Mouse (Mus musculus) midbrain, embryonic 13.5 days (tissue): ENCODE data around the gene Mgat4b. TPM values are rescaled to one million over a fixed set of nuclear protein-coding genes. Genes with fewer than 3 reads are reported as not detected.

Experiments
- ATAC-seq: fragments of 200-750 bp; cut with Nextera tagmentation; 2 replicates; pipeline ENCODE4 v1.8.0; 2017; ENCODE audit warnings: mild to moderate bottlenecking, moderate TSS enrichment, moderate library complexity
- H3K27ac ChIP-seq: fragments of 300-500 bp; sonication (generic); 2 replicates; pipeline ENCODE4 v1.5.1; 2015; ENCODE audit warnings: inconsistent platforms, mild to moderate bottlenecking, moderate library complexity
- H3K27me3 ChIP-seq: fragments of 300-500 bp; sonication (generic); 2 replicates; pipeline ENCODE4 v1.6.1; 2015; ENCODE audit warnings: mild to moderate bottlenecking, inconsistent platforms
- H3K36me3 ChIP-seq: fragments of 300-500 bp; sonication (generic); 2 replicates; pipeline ENCODE4 v1.6.1; 2015; ENCODE audit warnings: mild to moderate bottlenecking, inconsistent platforms
- H3K4me1 ChIP-seq: fragments of 300-500 bp; sonication (generic); replicated peaks from 2 replicates; pipeline ENCODE4 v1.6.1; 2015; ENCODE audit warnings: inconsistent platforms
- H3K4me2 ChIP-seq: fragments of 300-500 bp; sonication (generic); replicated peaks from 2 replicates; pipeline ENCODE4 v1.6.1; 2015; ENCODE audit warnings: moderate library complexity, mild to moderate bottlenecking, inconsistent platforms
- H3K4me3 ChIP-seq: fragments of 300-500 bp; sonication (generic); replicated peaks from 2 replicates; pipeline ENCODE4 v1.5.1; 2015; ENCODE audit warnings: mild to moderate bottlenecking, inconsistent platforms
- H3K9ac ChIP-seq: fragments of 300-500 bp; sonication (generic); replicated peaks from 2 replicates; pipeline ENCODE4 v1.6.1; 2015; ENCODE audit warnings: mild to moderate bottlenecking, inconsistent platforms
- H3K9me3 ChIP-seq: fragments of 300-500 bp; sonication (generic); 2 replicates; pipeline ENCODE4 v1.6.1; 2016; ENCODE audit warnings: mild to moderate bottlenecking, inconsistent platforms
- WGBS: fragments of 180-500 bp; shearing (Covaris S2); methylation state at CpG from one replicate; pipeline ENCODE4 v1.1.7; 2015; 5-methylcytosine and 5-hydroxymethylcytosine counted together
- polyA plus RNA-seq: library from polyadenylated mRNA; unstranded; fragments of >200 nt; fragmentation: Nextera tagmentation; extraction: Ambion mirVana; gene quantifications from 2 replicates; pipeline ENCODE4 v1.2.1, GENCODE M21; 2015

Gene Mgat4b
- polyA plus RNA-seq, 1 experiment from 2014 or later = 30.1 TPM

DNA sequence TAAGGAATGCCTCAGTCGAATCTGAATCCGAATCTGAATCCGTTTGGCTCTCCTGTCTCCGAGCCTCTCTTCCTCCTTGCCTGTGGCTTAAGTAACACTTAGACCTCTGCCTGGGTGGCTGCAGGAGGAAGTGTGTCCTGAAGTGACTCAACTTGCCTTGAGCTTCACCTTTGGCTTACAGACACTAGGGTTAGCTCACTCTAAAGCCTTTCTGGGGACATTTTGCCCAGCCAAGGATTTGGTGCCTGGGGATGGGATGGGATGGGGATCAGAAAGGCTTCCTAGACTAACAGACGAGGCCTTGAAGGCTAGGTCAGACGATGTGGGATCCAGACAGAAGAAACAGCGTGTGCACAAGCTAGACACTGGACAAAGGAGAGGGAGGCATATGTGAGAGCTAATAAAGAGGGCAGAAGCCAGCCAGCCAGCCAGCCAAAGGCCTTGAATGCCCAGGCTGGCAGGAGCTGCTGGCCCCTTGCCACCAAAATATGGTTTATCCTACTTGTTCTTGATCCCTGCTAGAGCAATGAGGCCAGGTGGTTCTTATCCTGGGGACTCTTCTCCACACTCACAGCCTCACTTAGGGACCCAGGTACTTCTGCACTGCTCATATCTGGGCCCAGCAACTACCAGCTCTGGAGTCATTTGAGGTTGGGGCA lies 18.7 kb downstream of the Mgat4b start:
- ATAC-seq = no peak
- Histone ChIP-seq H3K9me3 (no peaks in the 10 kb centered on the region), H3K36me3 (peaks cover 34% of the 10 kb centered on the region), H3K9ac (peak overlapping the region; percentile 34), H3K4me1 (peaks cover 40% of the 10 kb centered on the region), H3K27me3 (peaks cover 13% of the 10 kb centered on the region; the same call in 1 of the 2 replicates), H3K4me2 (no peak overlapping the region), H3K27ac (no peak overlapping the region), H3K4me3 (no peak overlapping the region)
- 38% methylated on average over 7 of the region's 7 CpGs for WGBS

DNA sequence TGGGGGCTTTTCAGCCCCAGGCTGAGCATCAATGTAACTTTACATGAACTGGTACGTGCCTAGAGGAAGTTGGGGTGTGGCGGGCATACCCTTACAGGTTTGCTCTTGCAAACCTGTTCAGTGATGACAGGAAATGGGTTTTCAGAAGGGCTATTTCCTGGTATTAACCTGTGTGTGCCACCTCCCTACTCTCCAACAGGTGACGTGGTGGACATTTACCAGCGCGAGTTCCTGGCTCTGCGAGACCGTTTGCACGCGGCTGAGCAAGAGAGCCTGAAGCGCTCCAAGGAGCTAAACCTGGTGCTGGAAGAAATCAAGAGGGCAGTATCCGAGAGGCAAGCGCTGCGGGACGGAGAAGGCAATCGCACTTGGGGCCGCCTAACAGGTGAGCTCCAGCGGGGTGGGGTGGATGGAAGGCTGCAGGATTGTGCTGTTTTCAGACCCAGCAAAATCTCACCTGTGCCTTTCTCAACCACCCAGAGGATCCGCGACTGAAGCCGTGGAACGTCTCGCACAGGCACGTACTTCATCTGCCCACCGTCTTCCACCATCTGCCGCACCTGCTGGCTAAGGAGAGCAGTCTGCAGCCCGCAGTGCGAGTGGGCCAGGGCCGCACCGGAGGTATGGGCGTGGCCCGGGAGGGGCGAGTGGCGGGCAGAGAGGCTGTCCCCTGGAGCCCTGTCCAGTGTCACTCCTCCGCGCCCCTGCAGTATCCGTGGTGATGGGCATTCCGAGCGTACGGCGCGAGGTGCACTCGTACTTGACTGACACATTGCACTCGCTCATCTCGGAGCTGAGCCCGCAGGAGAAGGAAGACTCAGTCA lies 20.0 kb downstream of the Mgat4b start:
- H3K9ac ChIP-seq = 0 out of 2 replicates have a peak overlapping the region, but pooled peaks have one; percentile 32
- H3K4me3 ChIP-seq = peak overlapping the region; percentile 22; the same call in 1 of the 2 replicates
- peak; percentile 38 for ATAC-seq
- peak overlapping the region; percentile 42 for H3K4me2 ChIP-seq
- 19% methylated on average over 45 of the region's 45 CpGs for WGBS
- H3K27me3 ChIP-seq = peaks cover 24% of the 10 kb centered on the region
- H3K4me1 ChIP-seq = peaks cover 44% of the 10 kb centered on the region
- peaks cover 42% of the 10 kb centered on the region for H3K36me3 ChIP-seq
- H3K9me3 ChIP-seq = no peaks in the 10 kb centered on the region
- no peak overlapping the region for H3K27ac ChIP-seq

DNA sequence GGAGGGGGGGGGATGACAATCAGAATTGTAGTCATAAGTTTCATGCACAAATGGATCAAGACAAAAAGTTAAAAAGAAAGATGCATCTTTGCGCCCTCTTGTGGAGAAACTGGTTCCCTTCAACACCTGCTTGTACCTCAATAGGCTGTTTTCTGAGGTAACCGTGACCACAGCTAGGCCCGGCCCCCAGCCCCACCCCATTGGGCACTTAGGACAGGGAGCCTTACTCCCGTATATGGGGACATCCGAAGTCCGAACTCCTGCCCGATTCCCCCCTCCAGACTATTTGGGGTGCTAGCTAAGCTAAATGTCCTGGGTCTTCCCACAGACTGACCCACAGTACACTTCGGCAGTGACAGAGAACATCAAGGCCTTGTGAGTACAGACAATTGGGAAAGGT lies 20.7 kb downstream of the Mgat4b start:
- WGBS = 17% methylated on average over 8 of the region's 8 CpGs
- 0 out of 2 replicates have a peak overlapping the region, but pooled peaks have one; percentile 22 for H3K4me3 ChIP-seq
- no peaks in the 10 kb centered on the region for H3K9me3 ChIP-seq
- H3K36me3 ChIP-seq = peaks cover 42% of the 10 kb centered on the region
- H3K9ac ChIP-seq = 0 out of 2 replicates have a peak overlapping the region, but pooled peaks have one; percentile 32
- H3K27me3 ChIP-seq = peaks cover 27% of the 10 kb centered on the region
- no peak overlapping the region for H3K27ac ChIP-seq
- H3K4me1 ChIP-seq = peaks cover 44% of the 10 kb centered on the region
- H3K4me2 ChIP-seq = peak overlapping the region; percentile 42
- peak; percentile 34; the same call in 1 of the 2 replicates for ATAC-seq

DNA sequence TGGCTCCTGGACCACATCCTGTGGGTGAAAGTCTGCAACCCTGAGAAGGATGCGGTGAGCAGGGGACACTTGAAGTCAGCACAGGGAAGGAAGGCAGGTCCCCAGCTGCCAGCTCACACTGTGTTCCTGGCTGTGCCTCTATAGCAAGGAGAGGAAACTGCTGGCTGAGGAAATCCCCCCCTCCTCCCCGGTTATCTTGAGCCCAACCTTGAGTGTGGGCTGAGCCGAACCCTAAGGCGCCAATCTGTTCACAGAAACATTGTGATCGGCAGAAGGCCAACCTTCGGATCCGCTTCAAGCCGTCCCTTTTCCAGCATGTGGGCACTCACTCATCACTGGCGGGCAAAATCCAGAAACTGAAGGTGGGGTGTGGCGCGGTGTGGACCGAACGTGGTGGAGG lies 22.3 kb downstream of the Mgat4b start:
- H3K9me3 ChIP-seq = no peaks in the 10 kb centered on the region
- ATAC-seq = no peak
- peaks cover 42% of the 10 kb centered on the region for H3K4me1 ChIP-seq
- H3K36me3 ChIP-seq = peaks cover 42% of the 10 kb centered on the region
- H3K4me2 ChIP-seq = no peak overlapping the region
- no peak overlapping the region for H3K4me3 ChIP-seq
- 93% methylated on average over 13 of the region's 13 CpGs for WGBS
- H3K9ac ChIP-seq = no peak overlapping the region
- peaks cover 41% of the 10 kb centered on the region for H3K27me3 ChIP-seq
- no peak overlapping the region for H3K27ac ChIP-seq

DNA sequence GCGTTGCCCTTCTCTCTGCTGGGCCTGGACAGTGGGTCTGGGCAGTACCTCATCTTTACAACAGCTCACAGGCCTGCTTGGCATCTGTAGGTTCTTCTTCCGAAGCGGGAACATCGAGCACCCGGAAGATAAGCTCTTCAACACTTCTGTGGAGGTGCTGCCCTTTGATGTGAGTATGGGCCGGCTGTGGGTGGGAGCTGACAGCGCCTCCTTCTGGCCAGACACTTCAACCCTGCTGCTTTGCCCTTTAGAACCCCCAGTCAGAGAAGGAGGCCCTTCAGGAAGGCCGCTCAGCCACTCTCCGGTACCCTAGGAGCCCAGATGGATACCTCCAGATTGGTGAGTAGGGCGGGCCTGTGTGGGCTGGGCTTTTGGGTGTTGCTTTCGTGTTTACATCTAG lies 23.3 kb downstream of the Mgat4b start:
- no peak for ATAC-seq
- Histone ChIP-seq H3K9ac (no peak overlapping the region), H3K9me3 (no peaks in the 10 kb centered on the region), H3K27me3 (peaks cover 46% of the 10 kb centered on the region), H3K4me1 (peaks cover 34% of the 10 kb centered on the region), H3K4me2 (no peak overlapping the region), H3K36me3 (peaks cover 42% of the 10 kb centered on the region), H3K4me3 (no peak overlapping the region), H3K27ac (no peak overlapping the region)
- 88% methylated on average over 11 of the region's 11 CpGs for WGBS

DNA sequence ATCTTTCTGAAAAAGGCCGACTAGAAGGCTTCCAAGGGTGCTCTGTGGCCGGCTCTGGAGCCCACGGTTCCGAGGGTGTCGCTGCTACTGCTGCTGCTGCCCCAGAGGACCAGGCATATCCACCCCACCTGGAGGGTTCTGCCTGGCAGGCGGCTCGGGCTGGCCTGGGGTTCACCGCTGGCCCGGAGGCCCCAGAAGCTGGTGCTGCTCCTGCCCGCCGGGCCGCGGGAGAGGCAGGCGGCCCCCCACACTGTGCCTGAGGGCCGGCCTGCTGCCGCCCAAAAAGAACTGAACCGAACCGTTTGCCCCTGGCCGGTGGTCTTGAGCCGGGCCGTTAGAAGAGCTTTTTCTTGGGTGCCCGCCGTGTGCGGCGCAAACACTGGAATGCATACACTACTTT lies 23.9 kb downstream of the Mgat4b start:
- no peak overlapping the region for H3K4me2 ChIP-seq
- H3K9me3 ChIP-seq = no peaks in the 10 kb centered on the region
- no peak overlapping the region for H3K27ac ChIP-seq
- peaks cover 42% of the 10 kb centered on the region for H3K36me3 ChIP-seq
- H3K4me1 ChIP-seq = peaks cover 29% of the 10 kb centered on the region
- H3K27me3 ChIP-seq = peaks cover 49% of the 10 kb centered on the region
- H3K4me3 ChIP-seq = no peak overlapping the region
- no peak for ATAC-seq
- H3K9ac ChIP-seq = no peak overlapping the region
- 91% methylated on average over 25 of the region's 25 CpGs for WGBS

DNA sequence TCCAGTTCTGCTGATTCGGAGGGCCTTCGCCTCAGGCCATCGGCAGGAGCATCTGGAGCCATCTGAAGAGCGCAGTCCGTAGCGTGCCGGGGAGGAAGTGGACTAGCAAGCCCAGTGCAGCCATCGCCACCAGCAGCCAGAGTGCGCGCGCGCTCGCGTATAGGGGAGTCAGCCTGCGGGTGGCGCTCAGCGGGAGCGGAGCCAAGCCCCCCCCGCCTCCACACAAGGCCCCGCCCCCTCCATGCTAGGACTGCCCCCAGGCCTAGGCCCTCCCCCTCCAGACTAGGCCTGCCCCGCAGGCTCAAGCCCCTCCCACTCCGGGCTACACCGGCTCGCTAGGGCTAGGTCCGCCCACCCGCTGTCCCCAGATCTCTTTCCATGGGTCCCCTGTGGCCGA lies 25.8 kb downstream of the Mgat4b start:
- Histone ChIP-seq H3K4me2 (peak overlapping the region; percentile 94), H3K27me3 (peaks cover 44% of the 10 kb centered on the region), H3K9ac (peak overlapping the region; percentile 56), H3K4me3 (peak overlapping the region; percentile 61), H3K4me1 (peaks cover 20% of the 10 kb centered on the region), H3K27ac (0 out of 2 replicates have a peak overlapping the region, but pooled peaks have one; percentile 4), H3K9me3 (no peaks in the 10 kb centered on the region), H3K36me3 (peaks cover 37% of the 10 kb centered on the region)
- ATAC-seq = peak; percentile 84
- under 1% methylated on average over 26 of the region's 27 CpGs for WGBS

DNA sequence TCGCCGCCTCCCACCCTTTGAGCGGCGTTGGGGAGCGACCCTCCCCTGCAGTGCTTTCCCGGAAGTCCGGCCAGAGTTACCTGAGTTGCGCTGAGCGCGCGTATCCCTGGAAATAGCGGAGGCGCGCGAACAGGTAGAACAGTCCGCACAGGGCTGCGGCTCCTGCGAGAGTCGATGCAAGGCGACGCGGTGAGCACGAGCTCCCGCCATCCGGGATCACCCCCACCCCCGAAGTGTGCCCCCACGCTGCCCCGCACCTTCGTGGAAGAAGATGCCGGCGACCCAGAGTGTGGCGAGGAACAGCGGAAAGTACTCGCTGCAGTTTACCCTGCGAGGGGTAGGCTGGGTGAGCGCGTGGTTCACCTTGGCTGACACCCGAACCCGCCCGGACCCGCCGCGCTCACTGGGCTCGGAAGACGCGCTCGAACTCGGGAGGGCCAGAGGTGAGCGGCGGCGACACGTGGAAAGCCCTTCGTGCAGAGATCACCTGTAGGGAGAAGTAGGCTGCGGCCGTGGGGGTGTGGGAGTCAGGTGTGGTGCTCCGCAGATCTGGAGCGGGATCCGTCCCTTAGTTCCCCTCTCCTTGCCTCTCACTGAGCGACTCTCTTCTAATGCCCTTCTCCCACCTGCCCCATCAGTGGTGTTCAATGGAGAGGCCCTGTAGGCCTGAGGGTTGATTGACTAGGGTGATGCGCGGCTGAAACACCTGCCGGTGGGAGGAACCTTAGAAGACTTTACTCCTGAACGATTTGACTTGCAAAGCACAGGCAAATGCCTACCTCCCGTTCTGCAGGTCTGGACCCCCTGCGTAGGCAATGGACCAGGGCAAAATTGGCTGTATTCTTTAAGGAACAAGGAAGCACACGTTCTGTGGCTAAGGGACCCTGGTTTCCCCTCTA lies 26.5 kb downstream of the Mgat4b start:
- Histone ChIP-seq H3K9ac (peak overlapping the region; percentile 56), H3K4me3 (peak overlapping the region; percentile 61), H3K4me1 (peaks cover 20% of the 10 kb centered on the region), H3K4me2 (peak overlapping the region; percentile 94), H3K27ac (no peak overlapping the region), H3K9me3 (no peaks in the 10 kb centered on the region), H3K36me3 (peaks cover 30% of the 10 kb centered on the region), H3K27me3 (peaks cover 44% of the 10 kb centered on the region)
- peak; percentile 77 for ATAC-seq
- WGBS = 2% methylated on average over 66 of the region's 66 CpGs

DNA sequence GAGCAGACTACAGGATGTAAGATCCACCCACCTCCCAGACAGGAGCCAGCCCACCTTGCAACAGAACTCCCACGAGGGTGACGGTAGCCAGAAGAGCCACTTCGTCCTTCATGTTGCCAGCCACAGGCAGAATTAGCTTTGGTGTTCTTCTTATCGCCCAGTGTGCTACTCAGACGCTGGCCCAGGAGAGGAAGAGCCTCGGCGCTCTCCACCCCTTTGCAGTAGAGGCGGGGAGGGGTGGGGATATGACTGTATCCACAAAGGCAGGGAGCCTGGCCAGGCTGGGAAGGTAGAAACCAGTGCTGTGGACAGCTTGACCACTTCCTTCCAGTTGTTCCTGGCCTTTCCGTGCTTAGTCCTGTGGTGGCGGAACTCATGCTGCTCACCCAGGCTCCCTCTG lies 27.6 kb downstream of the Mgat4b start, which contains the start of gene Ltc4s:
TSS of gene Ltc4s (minus strand) at position 293 of the 400 bp plus-strand sequence.
- WGBS = 51% methylated on average over 10 of the region's 10 CpGs
- peak within 1 kb of the TSS; percentile 94 for H3K4me2 ChIP-seq
- no peaks in the 10 kb centered on the region for H3K9me3 ChIP-seq
- H3K9ac ChIP-seq = no peak within 1 kb of the TSS
- peaks cover 20% of the 10 kb centered on the region for H3K4me1 ChIP-seq
- H3K4me3 ChIP-seq = peak within 1 kb of the TSS; percentile 61
- peaks cover 19% of the 10 kb centered on the region for H3K36me3 ChIP-seq
- H3K27ac ChIP-seq = no peak within 1 kb of the TSS
- no peak for ATAC-seq
- H3K27me3 ChIP-seq = peaks cover 44% of the 10 kb centered on the region

DNA sequence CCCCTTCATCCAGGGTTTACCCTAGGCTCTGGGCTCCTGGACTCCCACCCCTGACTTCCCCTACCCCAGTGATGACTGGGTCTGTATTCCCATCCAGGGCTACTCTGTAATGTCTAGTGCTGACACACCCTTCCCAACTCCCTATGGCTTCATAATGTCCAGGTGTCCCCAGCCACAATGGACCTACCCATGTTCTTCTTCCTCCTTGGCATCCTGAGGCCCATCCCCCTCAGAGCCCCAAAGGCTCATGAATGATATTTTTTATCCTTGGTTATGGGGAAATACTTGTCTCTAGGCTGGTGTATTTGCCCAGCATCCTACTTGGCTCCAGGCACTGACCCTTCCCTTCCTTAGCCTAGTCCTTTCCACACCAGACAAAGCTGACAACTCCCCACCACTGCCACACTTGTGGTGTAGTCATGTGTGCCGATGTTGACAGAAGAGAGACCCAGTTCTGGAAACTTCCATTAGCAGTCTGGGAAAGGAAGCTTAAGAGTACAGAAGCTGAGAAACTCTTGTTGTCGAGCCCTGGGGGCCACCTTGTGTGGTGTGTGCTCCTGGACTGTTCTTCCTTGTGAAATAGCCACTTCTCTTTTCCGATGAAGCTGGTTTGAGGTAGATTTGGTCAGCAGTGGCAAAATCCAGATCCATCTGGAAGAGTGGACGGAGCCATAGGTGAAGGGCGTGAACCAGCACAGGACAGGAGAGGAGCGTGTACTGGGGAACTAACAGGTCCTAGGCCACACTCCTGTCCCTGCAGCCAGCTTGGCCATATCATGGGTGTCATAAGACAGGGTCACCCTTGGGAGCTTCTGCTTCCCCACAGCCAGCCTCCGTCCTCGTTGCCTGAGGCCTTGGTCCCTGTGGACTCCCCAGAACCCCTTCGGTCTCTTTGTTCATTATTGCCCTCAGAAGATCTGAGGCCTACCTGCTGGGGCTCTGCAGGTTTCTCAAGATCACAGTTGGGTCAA lies 28.4 kb downstream of the Mgat4b start:
- Histone ChIP-seq H3K9ac (no peak overlapping the region), H3K36me3 (peaks cover 11% of the 10 kb centered on the region), H3K9me3 (no peaks in the 10 kb centered on the region), H3K27ac (no peak overlapping the region), H3K4me2 (no peak overlapping the region), H3K4me3 (no peak overlapping the region), H3K4me1 (peaks cover 20% of the 10 kb centered on the region), H3K27me3 (peaks cover 44% of the 10 kb centered on the region)
- no peak for ATAC-seq
- 91% methylated on average over 9 of the region's 9 CpGs for WGBS
